Mouse (Mus musculus): Measurements from ENCODE around the gene Catspere2.
A peak's percentile ranks its signal among the peaks of the same experiment; 100 is the strongest.
"Not testable (repeated sequence)": the region's sequence is repeated elsewhere in the genome, so short reads cannot be mapped to it uniquely, and the experiment has no call there.

GRCm38 (mm10) chr1:178072798-178073197 is 89.6 kb downstream of the Catspere2 start:
- not testable (repeated sequence) for TF ChIP-seq POLR2A (IDR thresholded peaks at IDR 0.05; ENCODE audit: borderline replicate concordance, extremely low read depth, insufficient read depth, insufficient read length, poor library complexity, severe bottlenecking)
- TF ChIP-seq CTCF (IDR thresholded peaks at IDR 0.05; ENCODE audit: borderline replicate concordance, extremely low read depth, insufficient read depth, insufficient read length), result peak; percentile 20; the same call in 1 of the 2 replicates
